Mouse (Mus musculus): ENCODE measurements around the gene Mark3.

The Mark3 gene

GRCm38 (mm10) chr12:111698346-111698913, 124.1 kb downstream of the Mark3 start:
- no peak for DNase-seq (ENCODE audit: low spot score)

GRCm38 (mm10) chr12:111699542-111699941, 125.2 kb downstream of the Mark3 start:
- no peak for DNase-seq (ENCODE audit: low spot score)

GRCm38 (mm10) chr12:111700920-111701458, 126.7 kb downstream of the Mark3 start:
- DNase-seq (ENCODE audit: low spot score): no peak

GRCm38 (mm10) chr12:111703301-111703700, 129.0 kb downstream of the Mark3 start:
- no peak for DNase-seq (ENCODE audit: low spot score)

- peak; percentile 59 for DNase-seq (ENCODE audit: low spot score)
Observed at GRCm38 (mm10) chr12:111704609-111705008, 130.3 kb downstream of the Mark3 start.

GRCm38 (mm10) chr12:111705186-111705973, 131.1 kb downstream of the Mark3 start:
- DNase-seq (ENCODE audit: low spot score): no peak
